ENCODE assay signal across 9 mouse cellular contexts in genomic region chr3:154332213-154332530, GRCm38 (mm10). TPM values are rescaled to one million over a fixed set of nuclear protein-coding genes. Genes with fewer than 3 reads are reported as not detected.
DNase-seq lines count a peak whose midpoint lies in the region; ATAC-seq and TF ChIP-seq lines count a peak whose summit lies in the region.
"Had no signal": no experiment of that assay in that cellular context is flagged by ENCODE, and none has a peak within 500 bp of the region (broad histone marks: within the 10 kb centered on the region; RNA-seq: fewer than 3 reads in every experiment).

No protein-coding gene starts in this region.

- ATAC-seq in forebrain, postnatal 0 days: no peak
- no peak for ATAC-seq in midbrain, embryonic 13.5 days

- H3K36me3 ChIP-seq in forebrain, postnatal 0 days (ENCODE audit: insufficient read depth): no peaks in the 10 kb centered on the region
- H3K36me3 ChIP-seq in midbrain, embryonic 13.5 days: no peaks in the 10 kb centered on the region

- peaks cover 68% of the 10 kb centered on the region for H3K27me3 ChIP-seq in forebrain, postnatal 0 days (ENCODE audit: insufficient read depth, low read length)
- H3K27me3 ChIP-seq in midbrain, embryonic 13.5 days: peaks cover 91% of the 10 kb centered on the region

- no peak overlapping the region for H3K27ac ChIP-seq in forebrain, postnatal 0 days (ENCODE audit: low read depth, low read length)
- H3K27ac ChIP-seq in midbrain, embryonic 13.5 days: no peak overlapping the region

- intact Hi-C loops in left cerebral cortex, postnatal 4 days (cut with DNase I): no loop called here

- under 1% methylated on average over 20 of the region's 20 CpGs for WGBS in forebrain, postnatal 0 days
- under 1% methylated on average over 20 of the region's 20 CpGs for WGBS in midbrain, embryonic 13.5 days

- no peaks in the 10 kb centered on the region for H3K9me3 ChIP-seq in forebrain, postnatal 0 days (ENCODE audit: low read length)
- no peaks in the 10 kb centered on the region for H3K9me3 ChIP-seq in midbrain, embryonic 13.5 days

- peak; percentile 12 to 19 for DNase-seq in layer of hippocampus, postnatal 10 days (ENCODE audit: low spot score in 2 of 2)
- no peak for DNase-seq in layer of hippocampus, postnatal 25 days (ENCODE audit: extremely low spot score in 1 of 2, low spot score in 1 of 2)
- DNase-seq in forebrain, postnatal 0 days: no peak
- DNase-seq in kidney, adult 9 months: peak; percentile 33
- DNase-seq in left cerebral cortex, postnatal 4 days: no peak
- DNase-seq in right cerebral cortex, postnatal 25 days: no peak
- no peak for DNase-seq in ovary, adult 18-20 months (ENCODE audit: low spot score)

- no peaks in the 10 kb centered on the region for H3K4me1 ChIP-seq in forebrain, postnatal 0 days (ENCODE audit: insufficient read depth)
- peaks cover 30% of the 10 kb centered on the region for H3K4me1 ChIP-seq in midbrain, embryonic 13.5 days (replicated peaks)

- no peak for TF ChIP-seq CTCF in forebrain, postnatal 0 days (IDR thresholded peaks at IDR 0.05; ENCODE audit: low read depth)

- H3K4me3 ChIP-seq in forebrain, postnatal 0 days (ENCODE audit: low read depth, low read length): peak overlapping the region; percentile 11; the same call in 1 of the 2 replicates
- H3K4me3 ChIP-seq in midbrain, embryonic 13.5 days (replicated peaks): peak overlapping the region; percentile 6; the same call in 1 of the 2 replicates

- H3K4me2 ChIP-seq in forebrain, postnatal 0 days (ENCODE audit: low read depth): no peak overlapping the region
- H3K4me2 ChIP-seq in midbrain, embryonic 13.5 days (replicated peaks): peak overlapping the region; percentile 20; the same call in 1 of the 2 replicates

- no peak overlapping the region for H3K9ac ChIP-seq in forebrain, postnatal 0 days
- no peak overlapping the region for H3K9ac ChIP-seq in midbrain, embryonic 13.5 days (replicated peaks)

RNA-seq across cellular contexts. Expression of gene Lhx8, which starts 1.7 kb away (rescaled TPM):
- not detected for total RNA-seq in layer of hippocampus, postnatal 10 days (2021)
- total RNA-seq in layer of hippocampus, postnatal 25 days (2021): not detected
- 13.4 and 24.2 TPM in 2 replicates for total RNA-seq in forebrain, postnatal 0 days (2014; rRNA removed)
- 18.9 and 21.6 TPM in 2 replicates for polyA plus RNA-seq in forebrain, postnatal 0 days (2015; fragmentation: Nextera tagmentation; extraction: Ambion mirVana)
- polyA plus RNA-seq in midbrain, embryonic 13.5 days (2015; fragmentation: Nextera tagmentation; extraction: Ambion mirVana): 0.37 and 1.4 TPM in 2 replicates
- total RNA-seq in left cerebral cortex, postnatal 4 days (2021): 1 to 10 TPM; 1.7 to 4.8 TPM
- total RNA-seq: ES-E14 had no signal

Comparison
In these comparisons a context has a peak if more than half of its experiments do, and no peak if none do; other contexts are left out.
1. DNase-seq: peak in layer of hippocampus, postnatal 10 days (2 of 2) and kidney, adult 9 months (single experiment); none in layer of hippocampus, postnatal 25 days (0 of 2), forebrain, postnatal 0 days (single experiment), left cerebral cortex, postnatal 4 days (single experiment), right cerebral cortex, postnatal 25 days (single experiment) and ovary, adult 18-20 months (single experiment).